Mouse (Mus musculus) R1 (cell line): ENCODE data around the gene Sdk2.

Experiments
- DNase-seq: peaks from one replicate; pipeline ENCODE4 v3.0.0-alpha.2; 2018; ENCODE audit warnings: low read depth, low spot score

The Sdk2 gene

GRCm38 (mm10) chr11:113930112-113930511 lies 136.7 kb downstream of the Sdk2 start:
- no peak for DNase-seq

- DNase-seq = no peak
Observed at GRCm38 (mm10) chr11:113928831-113929230, 138.0 kb downstream of the Sdk2 start.

- DNase-seq = no peak
Observed at GRCm38 (mm10) chr11:113928291-113928690, 138.6 kb downstream of the Sdk2 start.

GRCm38 (mm10) chr11:113927826-113928225 lies 139.0 kb downstream of the Sdk2 start:
- DNase-seq = no peak

GRCm38 (mm10) chr11:113927231-113927630 lies 139.6 kb downstream of the Sdk2 start:
- DNase-seq = no peak

GRCm38 (mm10) chr11:113923137-113923536 lies 143.7 kb downstream of the Sdk2 start:
- DNase-seq = no peak

- DNase-seq = peak; percentile 64
Observed at GRCm38 (mm10) chr11:113903131-113903860, 163.6 kb downstream of the Sdk2 start.

- DNase-seq = no peak
Observed at GRCm38 (mm10) chr11:113901906-113902305, 164.9 kb downstream of the Sdk2 start.

GRCm38 (mm10) chr11:113898671-113899070 lies 168.2 kb downstream of the Sdk2 start:
- no peak for DNase-seq

GRCm38 (mm10) chr11:113896006-113896405 lies 170.8 kb downstream of the Sdk2 start:
- DNase-seq = no peak

- DNase-seq = peak; percentile 64
Observed at GRCm38 (mm10) chr11:113892924-113893323, 173.9 kb downstream of the Sdk2 start.

- no peak for DNase-seq
Observed at GRCm38 (mm10) chr11:113892067-113892466, 174.8 kb downstream of the Sdk2 start.

GRCm38 (mm10) chr11:113888156-113888750 lies 178.6 kb downstream of the Sdk2 start:
- peak; percentile 45 for DNase-seq

GRCm38 (mm10) chr11:113886299-113886698 lies 180.5 kb downstream of the Sdk2 start:
- DNase-seq = no peak

- DNase-seq = no peak
Observed at GRCm38 (mm10) chr11:113884962-113885361, 181.9 kb downstream of the Sdk2 start.

- no peak for DNase-seq
Observed at GRCm38 (mm10) chr11:113883031-113883430, 183.8 kb downstream of the Sdk2 start.

GRCm38 (mm10) chr11:113881864-113882263 lies 185.0 kb downstream of the Sdk2 start:
- no peak for DNase-seq

- DNase-seq = no peak
Observed at GRCm38 (mm10) chr11:113867066-113867465, 199.8 kb downstream of the Sdk2 start.

- peak; percentile 85 for DNase-seq
Observed at GRCm38 (mm10) chr11:113865627-113866026, 201.2 kb downstream of the Sdk2 start.

GRCm38 (mm10) chr11:113863408-113863807 lies 203.4 kb downstream of the Sdk2 start:
- DNase-seq = peak; percentile 70

GRCm38 (mm10) chr11:113855661-113856060 lies 211.2 kb downstream of the Sdk2 start:
- DNase-seq = no peak

- DNase-seq = no peak
Observed at GRCm38 (mm10) chr11:113851750-113852149, 215.1 kb downstream of the Sdk2 start.

- DNase-seq = no peak
Observed at GRCm38 (mm10) chr11:113849322-113849721, 217.5 kb downstream of the Sdk2 start.
